Mouse (Mus musculus) liver, adult 2 months (tissue): Measurements from ENCODE around the gene Clint1. TPM values are rescaled to one million over a fixed set of nuclear protein-coding genes. Genes with fewer than 3 reads are reported as not detected.

Experiments used
- DNase-seq: peaks from one replicate; pipeline ENCODE4 v3.0.0-alpha.2; 2011; ENCODE audit warnings: low read depth, low spot score; ENCODE audit errors: extremely low read depth
- H3K27ac ChIP-seq: fragments of 200-500 bp; replicated peaks from 2 replicates; pipeline ENCODE4 v1.5.1; 2012; ENCODE audit warnings: low read depth, mild to moderate bottlenecking, control low read depth, inconsistent platforms, low read length; ENCODE audit not compliant: insufficient read depth
- H3K27me3 ChIP-seq: fragments of 200-500 bp; 2 replicates; pipeline ENCODE4 v1.6.1; 2012; ENCODE audit warnings: mild to moderate bottlenecking, moderate library complexity, low read length, inconsistent platforms; ENCODE audit not compliant: control insufficient read depth, insufficient read depth
- H3K36me3 ChIP-seq: fragments of 200-500 bp; 2 replicates; pipeline ENCODE4 v1.6.1; 2012; ENCODE audit warnings: low read length, inconsistent platforms; ENCODE audit not compliant: control insufficient read depth, insufficient read depth
- H3K4me1 ChIP-seq: fragments of 200-500 bp; 2 replicates; pipeline ENCODE4 v1.6.1; 2011; ENCODE audit warnings: low read length; ENCODE audit not compliant: control insufficient read depth, insufficient read depth
- H3K4me3 ChIP-seq: fragments of 200-500 bp; 2 replicates; pipeline ENCODE4 v1.5.1; 2011; ENCODE audit warnings: low read depth, mild to moderate bottlenecking, control low read depth, low read length, moderate library complexity; ENCODE audit not compliant: insufficient read depth
- H3K79me2 ChIP-seq: fragments of 200-500 bp; 2 replicates; pipeline ENCODE4 v1.6.1; 2012; ENCODE audit warnings: inconsistent platforms, mild to moderate bottlenecking, low read length, moderate library complexity; ENCODE audit not compliant: control insufficient read depth, insufficient read depth
- H3K9ac ChIP-seq: fragments of 200-500 bp; 2 replicates; pipeline ENCODE4 v1.6.1; 2012; ENCODE audit warnings: low read depth, mild to moderate bottlenecking, control low read depth, inconsistent platforms, low read length
- CTCF ChIP-seq: fragments of 200-500 bp; IDR thresholded peaks from 2 replicates; pipeline ENCODE4 v1.5.1; 2011; ENCODE audit warnings: low read depth, low read length, control low read depth
- POLR2A ChIP-seq: fragments of 200-500 bp; IDR thresholded peaks from 2 replicates; pipeline ENCODE4 v1.6.1; 2011; ENCODE audit warnings: low read length, control low read depth; ENCODE audit not compliant: insufficient read depth; ENCODE audit errors: extremely low read depth
- WGBS: fragments of 180-500 bp; shearing (Covaris S2); methylation state at CpG from one replicate; pipeline ENCODE4 v1.1.7; 2018; 5-methylcytosine and 5-hydroxymethylcytosine counted together
- polyA plus RNA-seq: library from polyadenylated mRNA; depleted of rRNA; stranded (reverse); fragments of >200 nt; gene quantifications from 2 replicates; pipeline ENCODE4 v1.2.3, GENCODE M21; 2012
- total RNA-seq: library from RNA; depleted of rRNA; stranded (reverse); fragments of >200 nt; gene quantifications from 2 replicates; pipeline ENCODE4 v1.2.3, GENCODE M21; 2014

The Clint1 gene
- total and polyA plus RNA-seq, 2 experiments, result 22.5 to 30.7 TPM

DNA sequence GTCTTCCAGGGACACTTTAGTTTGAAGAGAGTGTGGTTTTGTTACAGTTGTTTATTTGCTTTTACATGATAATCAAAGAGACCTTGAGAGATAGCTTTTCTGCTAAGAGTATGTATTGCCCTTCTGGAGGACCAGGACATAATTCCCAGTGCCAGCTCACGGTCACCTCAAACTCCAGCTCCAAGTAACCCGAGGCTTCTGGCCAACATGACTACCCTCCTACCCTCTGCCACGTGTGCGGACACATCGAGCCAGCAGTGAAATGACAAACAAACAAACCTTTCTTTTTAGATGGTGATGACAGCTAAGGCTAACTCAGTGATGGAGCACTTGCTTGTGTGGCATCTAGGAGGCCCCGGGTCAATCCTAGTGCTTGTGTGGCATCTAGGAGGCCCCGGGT is 2.5 kb downstream of the Clint1 start:
- peaks cover 18% of the 10 kb centered on the region for H3K4me1 ChIP-seq

DNA sequence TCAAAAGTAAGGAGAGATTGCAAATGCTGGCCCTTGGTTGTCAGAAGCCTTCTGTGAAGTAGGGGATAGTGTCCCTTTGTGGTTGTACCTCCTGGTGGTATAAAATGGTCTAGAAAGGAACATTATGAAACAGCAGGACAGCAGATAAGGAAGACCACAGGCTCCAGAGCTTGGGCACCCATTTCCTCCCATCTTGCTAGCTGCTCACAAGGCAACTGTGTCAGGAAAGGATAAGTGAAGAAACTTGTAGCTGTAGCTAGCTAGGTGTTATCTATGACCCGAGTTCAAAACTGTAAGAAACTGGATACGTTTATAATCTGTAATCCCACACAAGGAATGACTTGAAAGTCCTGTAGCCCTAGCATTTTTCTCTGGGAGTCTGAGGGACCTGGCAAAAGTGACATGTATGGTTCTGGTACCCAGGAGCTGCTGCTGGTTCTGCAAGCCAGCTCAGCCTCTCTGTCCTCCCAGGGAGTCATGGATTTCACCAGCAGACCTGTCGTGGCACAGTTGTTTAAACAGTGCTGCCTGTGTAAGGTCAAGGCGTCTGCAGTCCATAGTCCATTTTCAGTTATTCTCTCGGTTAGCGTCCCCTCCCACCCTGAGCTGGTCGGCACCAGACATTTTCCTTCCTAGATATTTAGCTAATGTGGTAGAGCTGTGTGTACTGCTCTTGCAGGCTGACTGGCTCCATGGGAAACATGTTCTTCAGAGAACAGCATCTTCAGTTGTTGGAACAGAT is 3.7 kb downstream of the Clint1 start:
- DNase-seq, result peak; percentile 66
- no peak overlapping the region for H3K4me3 ChIP-seq

More for the DNA sequence above, 2.5 kb downstream of the Clint1 start:
- Histone ChIP-seq H3K27ac (no peak overlapping the region), H3K36me3 (no peaks in the 10 kb centered on the region), H3K4me3 (no peak overlapping the region), H3K79me2 (peaks cover 26% of the 10 kb centered on the region; the same call in 1 of the 2 replicates), H3K27me3 (no peaks in the 10 kb centered on the region), H3K9ac (no peak overlapping the region)
- DNase-seq, result peak; percentile 85
- TF ChIP-seq CTCF (no peak), POLR2A (no peak)
- 21% methylated on average over 7 of the region's 7 CpGs for WGBS

DNA sequence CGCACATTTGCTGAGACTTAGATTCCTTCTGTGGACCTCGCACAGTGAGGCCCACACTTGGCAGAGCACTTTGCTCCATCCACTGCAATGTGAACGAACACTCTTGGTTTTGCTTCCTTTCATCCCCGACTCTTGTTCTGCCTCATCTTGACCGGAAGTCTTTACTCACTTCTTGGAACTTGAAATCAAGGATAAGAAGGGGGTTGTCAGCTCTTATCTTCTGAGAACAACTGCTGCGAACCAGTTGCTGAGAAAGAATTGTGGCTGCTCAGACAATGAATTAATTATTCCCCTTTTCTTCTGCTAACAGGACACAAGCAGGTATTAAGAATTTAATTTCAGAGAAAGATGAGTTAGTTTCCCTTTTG is 4.3 kb downstream of the Clint1 start:
- H3K27me3 ChIP-seq, result no peaks in the 10 kb centered on the region
- TF ChIP-seq CTCF (no peak), POLR2A (no peak)
- peaks cover 18% of the 10 kb centered on the region for H3K4me1 ChIP-seq
- H3K9ac ChIP-seq, result no peak overlapping the region
- peak overlapping the region; percentile 40 for H3K27ac ChIP-seq
- 37% methylated on average over 6 of the region's 6 CpGs for WGBS
- H3K79me2 ChIP-seq, result peaks cover 41% of the 10 kb centered on the region
- DNase-seq, result no peak
- peaks cover 3% of the 10 kb centered on the region; the same call in 1 of the 2 replicates for H3K36me3 ChIP-seq
- H3K4me3 ChIP-seq, result no peak overlapping the region

More for the DNA sequence above, 3.7 kb downstream of the Clint1 start:
- H3K79me2 ChIP-seq, result peaks cover 35% of the 10 kb centered on the region
- 9% methylated on average over 7 of the region's 7 CpGs for WGBS
- H3K27ac ChIP-seq, result peak overlapping the region; percentile 40
- no peaks in the 10 kb centered on the region for H3K27me3 ChIP-seq
- no peak for TF ChIP-seq CTCF
- no peak for TF ChIP-seq POLR2A
- H3K36me3 ChIP-seq, result no peaks in the 10 kb centered on the region
- H3K4me1 ChIP-seq, result peaks cover 18% of the 10 kb centered on the region
- H3K9ac ChIP-seq, result no peak overlapping the region

DNA sequence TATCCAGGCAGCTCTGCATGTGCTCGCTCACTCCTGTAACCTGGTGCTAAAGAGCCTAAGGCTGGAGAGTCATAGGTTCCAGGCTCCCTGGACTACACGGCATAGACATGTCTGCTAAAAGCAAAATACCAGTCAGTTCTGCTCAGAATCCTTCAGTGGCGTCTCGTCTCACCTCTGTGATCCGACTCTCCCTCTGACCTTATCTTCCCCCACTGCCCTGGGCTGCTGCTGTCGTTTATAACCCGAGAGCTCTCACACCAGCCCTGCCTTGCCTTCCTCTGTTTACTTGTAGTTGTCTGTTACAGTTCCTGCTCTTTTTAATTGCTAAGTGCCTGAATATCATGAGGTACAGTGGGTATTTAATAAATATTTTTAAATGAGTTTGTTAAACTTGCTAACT is 9.5 kb downstream of the Clint1 start:
- Histone ChIP-seq H3K36me3 (peaks cover 3% of the 10 kb centered on the region; the same call in 1 of the 2 replicates), H3K79me2 (peaks cover 44% of the 10 kb centered on the region), H3K4me1 (peaks cover 19% of the 10 kb centered on the region; the same call in 1 of the 2 replicates), H3K27me3 (no peaks in the 10 kb centered on the region), H3K4me3 (no peak overlapping the region), H3K27ac (no peak overlapping the region), H3K9ac (no peak overlapping the region)
- WGBS, result 73% methylated on average over 7 of the region's 7 CpGs
- TF ChIP-seq POLR2A (no peak), CTCF (no peak)
- DNase-seq, result no peak

DNA sequence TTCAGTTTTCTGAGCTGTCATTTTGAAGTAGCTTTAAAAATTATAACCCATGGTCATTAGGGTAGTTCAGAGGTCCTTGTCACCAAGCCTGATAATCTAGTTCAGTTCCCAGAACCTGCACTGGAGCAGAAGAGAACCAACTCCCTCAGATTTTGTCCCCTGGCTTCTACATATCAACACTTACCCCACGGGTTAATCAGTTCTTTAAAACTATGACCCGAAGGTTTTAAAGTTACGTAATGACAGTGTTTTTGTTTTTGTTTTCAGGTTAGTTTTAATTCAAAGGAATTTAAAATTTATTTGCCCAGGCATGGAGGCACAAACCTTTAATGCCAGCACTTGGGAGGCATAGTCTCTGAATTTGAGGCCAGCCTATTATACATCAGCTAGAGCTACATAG is 12.6 kb downstream of the Clint1 start:
- 27% methylated on average over 3 of the region's 3 CpGs for WGBS
- Histone ChIP-seq H3K27ac (peak overlapping the region; percentile 32), H3K79me2 (peaks cover 48% of the 10 kb centered on the region), H3K9ac (no peak overlapping the region), H3K27me3 (no peaks in the 10 kb centered on the region), H3K36me3 (peaks cover 3% of the 10 kb centered on the region; the same call in 1 of the 2 replicates), H3K4me3 (no peak overlapping the region), H3K4me1 (peaks cover 23% of the 10 kb centered on the region; the same call in 1 of the 2 replicates)
- DNase-seq, result peak; percentile 69
- TF ChIP-seq CTCF, result no peak
- TF ChIP-seq POLR2A, result no peak

DNA sequence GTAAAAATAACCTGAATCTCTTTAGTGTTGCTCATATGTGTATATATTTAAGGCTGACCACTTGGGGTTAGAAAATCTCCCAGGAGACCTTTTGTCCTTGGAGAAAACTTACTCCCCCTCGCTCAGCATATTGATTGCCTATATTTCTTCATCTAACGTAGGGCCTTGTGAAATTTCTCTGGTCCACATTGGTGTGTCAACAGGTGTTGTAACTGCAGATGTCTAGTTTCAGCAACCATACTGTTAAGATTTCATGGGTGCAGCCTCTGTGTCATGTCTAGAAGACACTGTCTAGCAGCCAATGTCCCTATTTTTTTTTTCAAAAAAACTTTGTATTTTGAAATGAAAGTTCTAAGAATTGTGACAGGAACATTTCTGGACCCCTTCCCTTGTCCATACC is 14.0 kb downstream of the Clint1 start:
- Histone ChIP-seq H3K79me2 (peaks cover 46% of the 10 kb centered on the region), H3K9ac (no peak overlapping the region), H3K36me3 (peaks cover 2% of the 10 kb centered on the region; the same call in 1 of the 2 replicates), H3K27ac (no peak overlapping the region), H3K27me3 (no peaks in the 10 kb centered on the region), H3K4me3 (no peak overlapping the region), H3K4me1 (peaks cover 24% of the 10 kb centered on the region; the same call in 1 of the 2 replicates)
- peak; percentile 61 for DNase-seq
- no peak for TF ChIP-seq POLR2A
- TF ChIP-seq CTCF, result no peak
- 22% methylated on average over 2 of the region's 2 CpGs for WGBS
